Mouse (Mus musculus): ENCODE results near the gene Pdzd4. TPM values are rescaled to one million over a fixed set of nuclear protein-coding genes. Genes with fewer than 3 reads are reported as not detected.
A peak's percentile ranks its signal among the peaks of the same experiment; 100 is the strongest.

Pdzd4 gene
- polyA plus RNA-seq, 1 experiment from 2014 or later, result 1.1 TPM

DNA sequence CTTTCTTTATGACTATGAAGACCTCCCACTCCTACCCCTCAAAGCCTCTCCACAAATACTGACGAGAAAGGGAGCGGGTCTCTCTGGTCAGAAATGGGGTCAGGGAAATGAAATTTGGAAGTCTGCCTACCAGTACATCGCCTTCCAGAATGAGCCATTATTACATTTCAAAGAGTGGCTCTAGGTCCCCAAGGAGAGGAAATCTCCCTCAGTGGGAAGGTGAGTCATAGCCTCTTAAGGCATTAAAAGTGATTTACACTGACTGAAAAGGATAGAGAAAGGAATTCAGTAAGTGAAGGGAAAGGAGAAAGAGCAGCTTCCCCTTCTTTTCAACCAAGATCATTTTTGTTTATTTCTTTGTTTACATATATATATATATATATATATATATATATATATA, 11.9 kb upstream of the Pdzd4 start:
- no peak overlapping the region for H3K9ac ChIP-seq (ENCODE audit: low read depth, low read length)
- no peaks in the 10 kb centered on the region for H3K4me1 ChIP-seq (ENCODE audit: control insufficient read depth, insufficient read depth, low read length)
- no peak overlapping the region for H3K27ac ChIP-seq (ENCODE audit: low read depth, low read length)
- no peaks in the 10 kb centered on the region for H3K36me3 ChIP-seq (ENCODE audit: control insufficient read depth, insufficient read depth, low read length)
- no peaks in the 10 kb centered on the region for H3K27me3 ChIP-seq (ENCODE audit: control insufficient read depth, insufficient read depth, low read length)
- no peak overlapping the region for H3K4me3 ChIP-seq (ENCODE audit: low read length)
- no peak for ATAC-seq (ENCODE audit: low FRiP score, low TSS enrichment)
- H3K4me2 ChIP-seq (replicated peaks; ENCODE audit: low read depth, low read length), result no peak overlapping the region
- H3K9me3 ChIP-seq (ENCODE audit: control insufficient read depth, low read length), result no peaks in the 10 kb centered on the region
- 76% methylated on average over 3 of the region's 3 CpGs for WGBS

DNA sequence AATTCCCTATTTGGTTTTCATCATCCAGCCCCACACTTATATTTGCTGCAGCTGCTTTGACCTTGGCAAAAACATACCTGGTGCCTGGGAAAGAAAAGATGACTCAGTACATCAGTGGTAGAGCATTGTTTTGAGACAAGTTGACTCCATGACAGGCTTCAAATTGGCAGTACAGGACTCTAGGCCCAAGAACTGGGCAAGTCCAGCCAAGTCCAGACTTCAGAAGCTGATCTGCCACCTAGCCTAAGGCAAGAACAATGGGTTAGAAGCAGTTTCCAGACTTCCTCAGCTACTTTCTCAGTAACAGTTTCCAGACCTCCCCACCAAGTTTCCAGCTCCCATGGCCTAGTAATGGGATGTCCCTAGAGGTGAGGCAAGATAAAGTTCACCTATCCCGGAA, 11.0 kb upstream of the Pdzd4 start:
- no peak overlapping the region for H3K4me2 ChIP-seq (replicated peaks; ENCODE audit: low read depth, low read length)
- H3K36me3 ChIP-seq (ENCODE audit: control insufficient read depth, insufficient read depth, low read length), result no peaks in the 10 kb centered on the region
- no peak overlapping the region for H3K27ac ChIP-seq (ENCODE audit: low read depth, low read length)
- no peak overlapping the region for H3K4me3 ChIP-seq (ENCODE audit: low read length)
- no peaks in the 10 kb centered on the region for H3K9me3 ChIP-seq (ENCODE audit: control insufficient read depth, low read length)
- 93% methylated on average over 1 of the region's 1 CpGs for WGBS
- H3K4me1 ChIP-seq (ENCODE audit: control insufficient read depth, insufficient read depth, low read length), result no peaks in the 10 kb centered on the region
- no peak for ATAC-seq (ENCODE audit: low FRiP score, low TSS enrichment)
- no peaks in the 10 kb centered on the region for H3K27me3 ChIP-seq (ENCODE audit: control insufficient read depth, insufficient read depth, low read length)
- H3K9ac ChIP-seq (ENCODE audit: low read depth, low read length), result no peak overlapping the region

DNA sequence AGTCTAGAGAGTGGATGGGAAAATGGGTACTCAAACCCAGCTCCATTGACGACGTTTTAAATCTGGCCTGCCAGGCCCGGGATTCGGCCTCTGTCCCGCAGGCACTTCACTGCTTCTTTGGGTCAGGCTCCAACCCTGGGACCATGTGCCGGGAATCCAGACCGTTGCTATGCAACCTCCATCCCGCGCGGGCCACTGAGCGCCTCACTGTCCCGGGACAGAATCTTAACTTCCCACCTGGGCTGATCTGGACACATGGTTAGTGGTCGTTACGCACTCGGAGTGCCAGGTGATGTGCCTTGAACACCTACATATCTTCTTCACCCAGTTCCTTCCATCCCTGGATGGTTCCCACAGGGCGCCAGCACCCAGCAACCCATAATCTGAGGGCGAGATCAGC, 1.0 kb downstream of the Pdzd4 start:
- 14% methylated on average over 17 of the region's 17 CpGs for WGBS
- peak; percentile 43 for ATAC-seq (ENCODE audit: low FRiP score, low TSS enrichment)
- H3K27ac ChIP-seq (ENCODE audit: low read depth, low read length), result no peak overlapping the region
- no peaks in the 10 kb centered on the region for H3K4me1 ChIP-seq (ENCODE audit: control insufficient read depth, insufficient read depth, low read length)
- peak overlapping the region; percentile 74 for H3K4me2 ChIP-seq (replicated peaks; ENCODE audit: low read depth, low read length)
- H3K4me3 ChIP-seq (ENCODE audit: low read length), result peak overlapping the region; percentile 57
- H3K9me3 ChIP-seq (ENCODE audit: control insufficient read depth, low read length), result no peaks in the 10 kb centered on the region
- peak overlapping the region; percentile 72; the same call in 1 of the 2 replicates for H3K9ac ChIP-seq (ENCODE audit: low read depth, low read length)
- no peaks in the 10 kb centered on the region for H3K36me3 ChIP-seq (ENCODE audit: control insufficient read depth, insufficient read depth, low read length)
- peaks cover 3% of the 10 kb centered on the region; the same call in 1 of the 2 replicates for H3K27me3 ChIP-seq (ENCODE audit: control insufficient read depth, insufficient read depth, low read length)

DNA sequence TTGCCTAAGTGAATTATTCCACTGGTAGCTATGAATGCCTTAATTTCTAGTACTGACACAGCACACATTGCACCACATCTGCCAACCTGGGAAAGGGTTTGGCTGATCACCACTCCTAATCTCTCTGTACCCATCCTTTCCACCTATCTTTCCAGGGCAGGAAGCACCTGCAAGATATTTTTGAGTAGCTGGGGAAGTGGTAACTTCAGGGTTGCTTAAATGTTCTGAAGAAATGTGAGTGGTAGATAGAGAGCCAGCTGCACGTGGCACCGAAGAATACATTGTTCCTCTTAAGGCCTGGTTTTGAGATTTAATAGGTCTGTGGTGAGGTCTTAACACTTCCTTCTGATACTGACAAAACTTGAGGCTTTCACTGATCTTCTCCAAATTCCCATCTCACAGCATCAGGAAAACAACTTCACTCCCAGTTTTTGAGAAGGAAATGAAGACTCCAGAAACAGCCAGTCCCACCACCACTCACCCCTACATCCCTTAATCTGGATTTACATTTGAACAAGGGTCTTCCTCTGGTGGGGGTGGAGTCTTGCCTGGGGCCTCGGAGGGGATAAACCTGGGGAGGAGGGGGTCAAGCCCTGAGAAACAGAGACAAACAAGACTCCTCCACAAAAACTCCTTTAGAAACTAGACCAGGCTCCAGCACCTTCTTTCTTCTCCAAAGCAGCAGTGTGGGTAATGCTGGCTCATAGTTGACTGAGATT, 8.0 kb downstream of the Pdzd4 start:
- no peaks in the 10 kb centered on the region for H3K9me3 ChIP-seq (ENCODE audit: control insufficient read depth, low read length)
- no peak overlapping the region for H3K27ac ChIP-seq (ENCODE audit: low read depth, low read length)
- H3K4me1 ChIP-seq (ENCODE audit: control insufficient read depth, insufficient read depth, low read length), result no peaks in the 10 kb centered on the region
- H3K4me3 ChIP-seq (ENCODE audit: low read length), result no peak overlapping the region
- H3K36me3 ChIP-seq (ENCODE audit: control insufficient read depth, insufficient read depth, low read length), result no peaks in the 10 kb centered on the region
- 63% methylated on average over 3 of the region's 3 CpGs for WGBS
- H3K4me2 ChIP-seq (replicated peaks; ENCODE audit: low read depth, low read length), result no peak overlapping the region
- H3K9ac ChIP-seq (ENCODE audit: low read depth, low read length), result no peak overlapping the region
- no peak for ATAC-seq (ENCODE audit: low FRiP score, low TSS enrichment)
- no peaks in the 10 kb centered on the region for H3K27me3 ChIP-seq (ENCODE audit: control insufficient read depth, insufficient read depth, low read length)

DNA sequence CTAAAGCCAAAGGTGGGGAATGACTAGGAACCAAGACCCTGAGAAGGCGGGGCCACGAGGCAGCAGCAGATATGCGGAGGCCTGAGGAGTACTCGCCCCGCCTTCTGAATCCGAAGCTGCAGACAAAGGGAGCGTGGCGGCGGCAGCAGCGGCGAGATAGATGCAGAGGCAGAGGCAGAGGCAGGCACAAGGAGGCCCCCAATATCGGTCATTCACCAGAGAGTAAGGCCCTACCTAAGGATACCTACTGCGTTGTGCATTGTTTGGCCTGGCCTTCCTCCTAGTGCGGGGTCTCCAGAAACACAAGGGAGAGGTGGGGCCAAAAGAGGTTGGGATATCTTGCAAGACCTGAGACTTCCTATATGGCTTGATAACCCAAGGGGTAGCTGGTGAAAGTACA, 9.7 kb downstream of the Pdzd4 start:
- peak; percentile 72; the same call in 1 of the 2 replicates for ATAC-seq (ENCODE audit: low FRiP score, low TSS enrichment)
- no peak overlapping the region for H3K27ac ChIP-seq (ENCODE audit: low read depth, low read length)
- no peaks in the 10 kb centered on the region for H3K36me3 ChIP-seq (ENCODE audit: control insufficient read depth, insufficient read depth, low read length)
- H3K4me3 ChIP-seq (ENCODE audit: low read length), result peak overlapping the region; percentile 23
- H3K4me2 ChIP-seq (replicated peaks; ENCODE audit: low read depth, low read length), result peak overlapping the region; percentile 26
- 24% methylated on average over 14 of the region's 14 CpGs for whole genome bisulfite sequencing
- H3K27me3 ChIP-seq (ENCODE audit: control insufficient read depth, insufficient read depth, low read length), result no peaks in the 10 kb centered on the region
- H3K9me3 ChIP-seq (ENCODE audit: control insufficient read depth, low read length), result no peaks in the 10 kb centered on the region
- H3K4me1 ChIP-seq (ENCODE audit: control insufficient read depth, insufficient read depth, low read length), result no peaks in the 10 kb centered on the region
- peak overlapping the region; percentile 50; the same call in 1 of the 2 replicates for H3K9ac ChIP-seq (ENCODE audit: low read depth, low read length)

DNA sequence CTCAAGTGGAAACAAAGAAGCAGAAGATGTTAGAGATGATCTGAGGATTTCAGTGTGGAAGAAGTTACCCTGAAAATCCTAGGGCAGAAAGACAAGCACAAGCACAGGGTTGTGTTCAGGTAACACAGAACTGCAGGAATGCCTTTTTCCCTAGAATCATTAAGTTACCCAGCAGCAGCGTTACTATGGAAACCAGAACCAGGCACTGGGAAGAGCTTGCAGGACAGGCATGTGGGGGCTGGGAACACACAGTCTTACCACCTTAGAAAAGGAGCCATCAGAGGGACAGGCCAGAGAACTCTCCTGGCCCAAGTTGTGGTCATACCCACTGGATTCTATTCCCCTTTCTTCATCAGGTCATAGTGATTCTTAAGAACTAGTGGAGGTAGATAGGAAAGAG, 19.0 kb downstream of the Pdzd4 start:
- no peak for ATAC-seq (ENCODE audit: low FRiP score, low TSS enrichment)
- no peaks in the 10 kb centered on the region for H3K27me3 ChIP-seq (ENCODE audit: control insufficient read depth, insufficient read depth, low read length)
- no peak overlapping the region for H3K27ac ChIP-seq (ENCODE audit: low read depth, low read length)
- H3K9ac ChIP-seq (ENCODE audit: low read depth, low read length), result no peak overlapping the region
- H3K4me3 ChIP-seq (ENCODE audit: low read length), result no peak overlapping the region
- no peaks in the 10 kb centered on the region for H3K36me3 ChIP-seq (ENCODE audit: control insufficient read depth, insufficient read depth, low read length)
- no peaks in the 10 kb centered on the region for H3K9me3 ChIP-seq (ENCODE audit: control insufficient read depth, low read length)
- WGBS, result 55% methylated on average over 1 of the region's 1 CpGs
- no peaks in the 10 kb centered on the region for H3K4me1 ChIP-seq (ENCODE audit: control insufficient read depth, insufficient read depth, low read length)
- H3K4me2 ChIP-seq (replicated peaks; ENCODE audit: low read depth, low read length), result no peak overlapping the region

DNA sequence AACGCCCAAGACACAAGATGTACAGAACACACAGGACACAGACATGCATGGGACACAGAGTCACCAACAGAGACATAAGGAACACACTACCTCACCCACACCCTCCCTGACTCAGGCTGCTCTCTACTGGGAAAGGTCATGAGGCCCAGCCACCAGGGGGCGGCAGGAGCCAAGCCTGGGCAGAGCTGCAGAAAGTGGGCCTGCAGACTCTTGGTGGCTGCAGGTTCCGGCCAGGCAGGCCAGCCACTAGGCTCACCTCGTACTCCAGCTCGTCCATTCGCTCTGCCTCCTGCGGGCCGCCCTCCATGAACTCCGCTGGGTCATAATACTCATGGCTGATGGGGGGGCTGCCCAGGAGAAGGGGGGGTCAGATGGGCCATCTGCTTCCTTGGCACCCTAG, 26.3 kb downstream of the Pdzd4 start:
- no peak overlapping the region for H3K27ac ChIP-seq (ENCODE audit: low read depth, low read length)
- no peaks in the 10 kb centered on the region for H3K4me1 ChIP-seq (ENCODE audit: control insufficient read depth, insufficient read depth, low read length)
- H3K36me3 ChIP-seq (ENCODE audit: control insufficient read depth, insufficient read depth, low read length), result no peaks in the 10 kb centered on the region
- H3K9me3 ChIP-seq (ENCODE audit: control insufficient read depth, low read length), result no peaks in the 10 kb centered on the region
- peak; percentile 88 for ATAC-seq (ENCODE audit: low FRiP score, low TSS enrichment)
- H3K4me3 ChIP-seq (ENCODE audit: low read length), result no peak overlapping the region
- H3K27me3 ChIP-seq (ENCODE audit: control insufficient read depth, insufficient read depth, low read length), result no peaks in the 10 kb centered on the region
- no peak overlapping the region for H3K9ac ChIP-seq (ENCODE audit: low read depth, low read length)
- WGBS, result 49% methylated on average over 9 of the region's 9 CpGs
- no peak overlapping the region for H3K4me2 ChIP-seq (replicated peaks; ENCODE audit: low read depth, low read length)

DNA sequence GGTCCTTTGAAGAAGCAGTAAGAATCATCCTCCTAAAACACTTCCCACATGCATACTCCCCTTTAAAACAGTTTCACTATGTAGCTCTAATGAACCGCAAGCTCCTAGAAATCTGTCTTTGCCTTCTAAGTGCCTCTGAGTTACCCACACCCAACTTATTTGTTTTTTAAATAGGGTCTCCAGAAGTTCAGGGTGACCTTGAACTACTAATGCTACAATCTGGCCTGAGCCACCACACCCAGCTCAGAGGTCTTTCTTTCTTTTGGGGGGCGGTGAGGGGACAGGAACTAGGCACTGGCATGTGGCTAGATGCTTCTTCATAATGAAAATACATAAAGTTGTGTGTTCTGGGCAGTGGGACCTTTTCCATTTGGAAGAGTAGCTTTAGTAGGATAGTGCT, 27.3 kb downstream of the Pdzd4 start:
- Histone ChIP-seq H3K27ac (ENCODE audit: low read depth, low read length) (no peak overlapping the region), H3K9me3 (ENCODE audit: control insufficient read depth, low read length) (no peaks in the 10 kb centered on the region), H3K36me3 (ENCODE audit: control insufficient read depth, insufficient read depth, low read length) (no peaks in the 10 kb centered on the region), H3K4me3 (ENCODE audit: low read length) (no peak overlapping the region), H3K4me2 (replicated peaks; ENCODE audit: low read depth, low read length) (no peak overlapping the region), H3K27me3 (ENCODE audit: control insufficient read depth, insufficient read depth, low read length) (no peaks in the 10 kb centered on the region), H3K9ac (ENCODE audit: low read depth, low read length) (no peak overlapping the region), H3K4me1 (ENCODE audit: control insufficient read depth, insufficient read depth, low read length) (no peaks in the 10 kb centered on the region)
- ATAC-seq (ENCODE audit: low FRiP score, low TSS enrichment), result no peak
- 92% methylated on average over 2 of the region's 2 CpGs for WGBS

DNA sequence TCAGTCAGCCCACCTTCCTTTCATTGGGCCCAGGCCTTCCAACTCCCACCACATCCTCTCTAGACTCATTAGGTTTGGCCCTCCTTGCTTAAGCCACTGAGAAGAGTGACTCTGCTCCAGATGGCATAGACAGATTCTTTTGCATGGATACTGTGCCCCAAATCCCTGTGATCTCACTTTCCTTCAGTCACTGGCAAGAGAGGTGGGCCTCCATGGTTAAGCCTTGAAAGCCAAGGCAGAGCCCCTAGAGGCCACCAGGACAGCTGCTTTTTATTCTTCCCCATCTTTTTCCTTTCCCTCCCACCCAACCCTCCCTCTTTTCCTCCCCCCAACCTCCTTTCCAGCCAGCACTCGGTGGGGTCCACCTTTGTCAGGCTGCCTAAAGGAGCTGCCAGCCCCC, 31.3 kb downstream of the Pdzd4 start:
- Histone ChIP-seq H3K4me2 (replicated peaks; ENCODE audit: low read depth, low read length) (no peak overlapping the region), H3K4me1 (ENCODE audit: control insufficient read depth, insufficient read depth, low read length) (no peaks in the 10 kb centered on the region), H3K36me3 (ENCODE audit: control insufficient read depth, insufficient read depth, low read length) (peaks cover 16% of the 10 kb centered on the region), H3K4me3 (ENCODE audit: low read length) (no peak overlapping the region), H3K27ac (ENCODE audit: low read depth, low read length) (no peak overlapping the region), H3K9ac (ENCODE audit: low read depth, low read length) (no peak overlapping the region), H3K9me3 (ENCODE audit: control insufficient read depth, low read length) (no peaks in the 10 kb centered on the region), H3K27me3 (ENCODE audit: control insufficient read depth, insufficient read depth, low read length) (no peaks in the 10 kb centered on the region)
- WGBS, result 67% methylated on average over 1 of the region's 1 CpGs
- ATAC-seq (ENCODE audit: low FRiP score, low TSS enrichment), result no peak
